Mouse (Mus musculus) forebrain, embryonic 14.5 days (tissue): ENCODE measurements around the gene Sema4d. TPM values are rescaled to one million over a fixed set of nuclear protein-coding genes. Genes with fewer than 3 reads are reported as not detected.

Experiments
- ATAC-seq: fragments of 200-750 bp; cut with Nextera tagmentation; 2 replicates; pipeline ENCODE4 v1.8.0; 2017; ENCODE audit warnings: mild to moderate bottlenecking, moderate library complexity
- DNase-seq: peaks from one replicate; pipeline ENCODE4 v3.0.0-alpha.2; 2015; ENCODE audit warnings: low spot score
- H3K27ac ChIP-seq: fragments of 300-500 bp; sonication (generic); 2 replicates; pipeline ENCODE4 v1.5.1; 2014; ENCODE audit warnings: low read depth, mild to moderate bottlenecking, control low read depth, low read length, moderate library complexity
- H3K27me3 ChIP-seq: fragments of 300-500 bp; sonication (generic); replicated peaks from 2 replicates; pipeline ENCODE4 v1.6.1; 2014; ENCODE audit warnings: low read length, control low read depth, mixed read lengths; ENCODE audit not compliant: control insufficient read depth, insufficient read depth
- H3K36me3 ChIP-seq: fragments of 300-500 bp; sonication (generic); 2 replicates; pipeline ENCODE4 v1.6.1; 2014; ENCODE audit warnings: low read length, control low read depth; ENCODE audit not compliant: control insufficient read depth, insufficient read depth
- H3K4me1 ChIP-seq: fragments of 300-500 bp; sonication (generic); 2 replicates; pipeline ENCODE4 v1.6.1; 2014; ENCODE audit warnings: antibody characterized with exemption, low read length, control low read depth; ENCODE audit not compliant: control insufficient read depth, insufficient read depth
- H3K4me2 ChIP-seq: fragments of 300-500 bp; sonication (generic); 2 replicates; pipeline ENCODE4 v1.6.1; 2014; ENCODE audit warnings: mild to moderate bottlenecking, control low read depth, low read length
- H3K4me3 ChIP-seq: fragments of 300-500 bp; sonication (generic); 2 replicates; pipeline ENCODE4 v1.5.1; 2014; ENCODE audit warnings: low read depth, low read length, control low read depth
- H3K9ac ChIP-seq: fragments of 300-500 bp; sonication (generic); 2 replicates; pipeline ENCODE4 v1.6.1; 2014; ENCODE audit warnings: mild to moderate bottlenecking, low read length, control low read depth, moderate library complexity
- H3K9me3 ChIP-seq: fragments of 300-500 bp; sonication (generic); replicated peaks from 2 replicates; pipeline ENCODE4 v1.6.1; 2016; ENCODE audit warnings: low read length, control low read depth, mixed read lengths; ENCODE audit not compliant: control insufficient read depth
- WGBS: fragments of 180-500 bp; shearing (Covaris S2); extraction: QIAGEN DNeasy Blood & Tissue Kit; methylation state at CpG from one replicate; pipeline ENCODE4 v1.1.7; 2014; 5-methylcytosine and 5-hydroxymethylcytosine counted together
- polyA plus RNA-seq: library from polyadenylated mRNA; unstranded; fragments of >200 nt; fragmentation: Nextera tagmentation; extraction: Ambion mirVana; gene quantifications from 2 replicates; pipeline ENCODE4 v1.2.1, GENCODE M21; 2014

Sema4d gene
- polyA plus RNA-seq, 1 experiment from 2014 or later, result 12.7 TPM

DNA sequence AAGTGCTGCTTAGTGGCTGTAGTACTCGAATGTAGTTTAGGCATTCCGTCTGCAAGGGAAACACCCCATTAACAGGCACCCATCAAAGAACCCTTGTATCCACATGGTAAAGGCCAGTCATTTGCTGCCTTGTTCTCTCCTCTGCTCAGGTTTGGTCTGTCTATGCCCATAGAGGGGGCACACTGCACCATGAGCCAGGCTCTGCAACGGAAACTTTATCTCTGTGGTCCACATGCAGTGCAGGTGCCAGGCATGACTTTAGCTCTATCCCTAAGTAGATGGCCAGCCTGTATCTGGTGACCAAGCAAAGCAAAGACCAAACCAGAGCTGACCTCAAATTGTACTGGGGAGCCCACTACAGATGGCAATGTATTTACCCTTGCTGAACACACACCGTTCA lies 73.0 kb downstream of the Sema4d start:
- H3K4me3 ChIP-seq, result no peak overlapping the region
- 98% methylated on average over 4 of the region's 4 CpGs for WGBS
- no peaks in the 10 kb centered on the region for H3K9me3 ChIP-seq
- H3K4me1 ChIP-seq, result no peaks in the 10 kb centered on the region
- H3K4me2 ChIP-seq, result no peak overlapping the region
- ATAC-seq, result no peak
- no peak overlapping the region for H3K27ac ChIP-seq
- no peaks in the 10 kb centered on the region for H3K27me3 ChIP-seq
- H3K9ac ChIP-seq, result no peak overlapping the region
- DNase-seq, result no peak
- 0 out of 2 replicates have a peak, but pooled peaks cover 3% of the 10 kb centered on the region for H3K36me3 ChIP-seq

- ATAC-seq, result no peak
- WGBS, result 83% methylated on average over 3 of the region's 3 CpGs
Observed at GRCm38 (mm10) chr13:51719256-51719655, 74.3 kb downstream of the Sema4d start.

DNA sequence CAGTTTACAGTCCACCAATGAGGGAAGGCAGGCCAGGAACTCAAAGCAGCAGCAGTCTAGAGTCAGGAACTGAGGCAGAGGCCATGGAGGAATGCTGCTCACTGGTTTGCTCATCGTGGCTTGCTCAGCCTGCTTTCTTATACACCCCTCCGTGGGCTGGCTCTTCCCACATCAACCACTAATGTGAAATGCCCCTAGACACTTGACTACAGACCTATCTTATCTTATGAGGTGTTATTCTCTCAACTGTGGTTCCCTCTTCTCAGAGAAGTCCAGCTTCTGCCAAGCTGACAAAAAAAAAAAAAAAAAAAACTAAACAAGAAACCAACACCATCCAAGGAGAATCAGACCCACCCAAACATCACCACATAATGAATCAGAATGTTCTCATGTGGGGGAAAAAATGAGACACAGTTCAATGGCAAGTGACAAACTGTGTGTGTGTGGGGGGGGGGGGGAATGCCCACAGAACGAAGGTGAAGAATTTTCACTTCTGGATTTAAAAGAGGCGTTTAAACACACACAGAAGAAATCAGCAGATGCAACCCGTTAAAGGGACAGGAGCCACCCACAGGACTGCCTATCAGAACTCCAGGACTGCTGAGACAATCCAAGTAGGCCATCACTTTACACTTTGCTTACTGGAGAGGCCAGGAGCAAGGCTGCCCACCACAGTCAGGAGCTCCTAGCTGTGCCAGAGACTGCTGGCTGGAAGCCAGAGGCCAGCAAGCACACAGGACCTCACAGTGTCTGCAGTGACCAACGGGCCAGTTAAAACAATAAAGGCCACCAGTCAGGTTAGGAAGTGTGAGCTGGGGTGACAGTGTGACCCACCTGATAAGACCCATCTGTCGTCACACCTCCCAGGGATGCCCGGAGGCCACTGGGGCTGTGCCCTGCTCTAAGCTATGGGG lies 76.9 kb downstream of the Sema4d start:
- ATAC-seq, result no peak
- 87% methylated on average over 8 of the region's 8 CpGs for WGBS
- Histone ChIP-seq H3K27me3 (no peaks in the 10 kb centered on the region), H3K27ac (no peak overlapping the region), H3K4me1 (no peaks in the 10 kb centered on the region), H3K4me3 (no peak overlapping the region), H3K4me2 (no peak overlapping the region), H3K9ac (no peak overlapping the region), H3K9me3 (no peaks in the 10 kb centered on the region), H3K36me3 (peaks cover 9% of the 10 kb centered on the region; the same call in 1 of the 2 replicates)
- no peak for DNase-seq

More at GRCm38 (mm10) chr13:51719256-51719655, 74.3 kb downstream of the Sema4d start:
- Histone ChIP-seq H3K36me3 (0 out of 2 replicates have a peak, but pooled peaks cover 3% of the 10 kb centered on the region), H3K4me2 (no peak overlapping the region), H3K27ac (no peak overlapping the region), H3K27me3 (no peaks in the 10 kb centered on the region), H3K4me1 (no peaks in the 10 kb centered on the region), H3K9ac (no peak overlapping the region), H3K9me3 (no peaks in the 10 kb centered on the region), H3K4me3 (no peak overlapping the region)
- no peak for DNase-seq

DNA sequence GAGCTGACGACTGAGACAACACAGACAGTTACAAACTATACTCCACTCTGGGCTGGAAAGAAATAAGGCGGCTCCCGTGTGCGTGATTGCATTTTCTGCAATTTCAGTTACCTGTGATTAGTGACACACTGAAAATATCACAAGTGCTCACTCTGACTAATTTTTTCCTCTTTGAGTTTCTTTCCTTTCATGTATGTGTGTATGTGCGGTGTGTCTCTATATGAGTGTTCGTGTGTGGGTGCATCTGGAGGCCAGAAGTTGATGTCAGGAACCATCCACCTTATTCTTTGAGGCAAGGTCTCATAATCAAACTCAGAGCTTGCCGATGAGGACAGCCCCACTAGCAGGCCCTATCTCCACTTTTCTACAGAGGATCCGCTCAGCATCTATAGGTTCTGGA lies 81.5 kb downstream of the Sema4d start:
- no peak overlapping the region for H3K9ac ChIP-seq
- no peak overlapping the region for H3K4me3 ChIP-seq
- no peak for DNase-seq
- no peaks in the 10 kb centered on the region for H3K9me3 ChIP-seq
- H3K27ac ChIP-seq, result no peak overlapping the region
- no peaks in the 10 kb centered on the region for H3K4me1 ChIP-seq
- WGBS, result 97% methylated on average over 8 of the region's 8 CpGs
- H3K36me3 ChIP-seq, result peaks cover 17% of the 10 kb centered on the region
- H3K4me2 ChIP-seq, result no peak overlapping the region
- ATAC-seq, result no peak
- no peaks in the 10 kb centered on the region for H3K27me3 ChIP-seq

- Histone ChIP-seq H3K27ac (no peak overlapping the region), H3K4me2 (no peak overlapping the region), H3K4me3 (no peak overlapping the region), H3K36me3 (peaks cover 17% of the 10 kb centered on the region), H3K9me3 (no peaks in the 10 kb centered on the region), H3K4me1 (no peaks in the 10 kb centered on the region), H3K27me3 (no peaks in the 10 kb centered on the region), H3K9ac (no peak overlapping the region)
- ATAC-seq, result no peak
- 91% methylated on average over 7 of the region's 7 CpGs for WGBS
- DNase-seq, result no peak
Observed at GRCm38 (mm10) chr13:51710738-51711137, 82.8 kb downstream of the Sema4d start.

DNA sequence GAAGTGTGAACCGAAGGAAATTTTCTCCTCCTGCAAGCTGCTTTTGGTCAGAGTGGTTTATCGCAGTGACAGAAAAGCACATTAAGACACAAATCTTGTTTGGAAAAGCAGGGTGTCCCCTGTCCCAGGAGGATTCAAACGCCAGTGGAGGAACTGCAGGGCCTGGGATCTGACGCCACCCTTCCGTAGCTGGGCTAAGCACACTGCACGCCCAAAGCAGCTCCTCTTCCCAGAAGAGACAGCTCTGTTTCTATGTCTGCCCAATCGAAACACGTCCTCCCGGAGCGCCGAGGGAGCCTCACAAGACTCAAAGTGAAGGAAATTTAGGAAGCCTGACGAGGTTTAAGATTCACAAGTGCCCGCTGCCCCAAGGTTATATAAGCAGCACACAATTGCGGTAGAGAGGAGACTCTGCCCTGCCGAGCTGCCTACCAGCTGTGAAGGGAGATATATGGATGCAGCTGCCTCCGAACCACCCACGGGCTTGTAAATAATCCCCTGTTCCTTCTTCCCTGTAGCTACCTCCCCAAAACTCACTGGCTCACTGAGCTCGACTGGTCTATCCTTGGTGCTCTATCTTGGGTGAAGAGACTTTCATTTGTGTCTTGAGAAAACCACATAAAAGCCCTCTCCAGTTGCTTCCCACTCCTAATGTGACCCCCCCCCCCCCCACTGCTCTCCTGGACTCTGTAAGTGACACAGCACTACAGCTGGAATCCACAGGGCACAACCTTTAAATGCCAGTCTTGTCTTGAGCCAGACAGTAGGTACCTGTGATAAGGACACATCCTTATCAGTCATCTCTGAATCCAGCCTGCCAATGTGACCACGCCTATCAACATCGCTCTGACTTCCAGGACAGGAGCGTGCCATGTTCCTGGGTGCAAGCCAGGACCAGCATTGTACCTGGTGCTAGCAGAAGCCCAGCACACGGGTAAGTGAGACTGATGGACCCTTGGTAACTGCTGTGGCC lies 87.4 kb downstream of the Sema4d start:
- H3K27ac ChIP-seq, result no peak overlapping the region
- no peaks in the 10 kb centered on the region for H3K9me3 ChIP-seq
- WGBS, result 81% methylated on average over 22 of the region's 22 CpGs
- H3K27me3 ChIP-seq, result no peaks in the 10 kb centered on the region
- no peak overlapping the region for H3K4me3 ChIP-seq
- H3K4me2 ChIP-seq, result no peak overlapping the region
- DNase-seq, result no peak
- H3K4me1 ChIP-seq, result no peaks in the 10 kb centered on the region
- peaks cover 31% of the 10 kb centered on the region for H3K36me3 ChIP-seq
- no peak for ATAC-seq
- H3K9ac ChIP-seq, result no peak overlapping the region

DNA sequence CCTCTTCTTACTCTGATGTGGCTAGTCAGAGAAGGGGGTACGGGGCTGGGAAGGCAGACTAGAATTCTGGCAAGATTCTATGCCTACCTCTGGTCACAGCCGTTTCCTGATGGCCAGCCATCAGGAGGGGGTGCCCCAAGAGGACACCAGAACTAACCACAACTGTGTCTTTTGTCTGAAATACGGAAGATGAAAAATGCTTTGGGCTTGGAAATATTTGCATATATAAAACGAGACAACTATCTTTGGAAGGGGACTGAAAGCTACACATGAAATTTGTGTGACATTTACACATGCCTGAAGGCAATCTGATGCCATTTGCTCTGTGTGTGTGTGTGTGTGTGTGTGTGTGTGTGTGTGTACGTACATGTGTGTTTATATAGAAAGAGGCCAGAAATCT lies 89.7 kb downstream of the Sema4d start:
- Histone ChIP-seq H3K4me1 (no peaks in the 10 kb centered on the region), H3K36me3 (peaks cover 32% of the 10 kb centered on the region), H3K27me3 (no peaks in the 10 kb centered on the region), H3K27ac (no peak overlapping the region), H3K9me3 (no peaks in the 10 kb centered on the region), H3K4me3 (no peak overlapping the region), H3K9ac (no peak overlapping the region), H3K4me2 (no peak overlapping the region)
- 92% methylated on average over 5 of the region's 5 CpGs for WGBS
- DNase-seq (no peak), ATAC-seq (no peak)

DNA sequence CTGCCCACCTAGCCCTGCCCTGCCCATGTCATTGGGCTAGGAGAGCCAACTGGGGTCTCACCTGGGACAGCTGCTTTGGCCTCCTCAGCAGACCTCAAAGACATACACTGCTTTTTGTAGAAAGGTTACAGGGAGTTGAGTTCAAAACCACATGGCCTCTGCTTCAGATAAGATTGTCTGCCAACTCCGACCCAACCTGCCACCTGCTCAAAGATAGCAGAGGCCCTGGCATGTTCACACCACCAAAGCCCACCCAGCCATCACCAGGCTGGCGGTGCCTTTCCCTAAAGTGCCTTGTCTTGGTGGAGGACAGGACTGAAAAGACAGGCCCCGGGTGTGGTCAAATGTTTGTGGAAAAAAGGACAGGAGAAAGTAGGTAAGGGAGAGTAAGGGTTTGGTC lies 95.2 kb downstream of the Sema4d start:
- H3K9ac ChIP-seq, result no peak overlapping the region
- no peak for ATAC-seq
- WGBS, result 92% methylated on average over 3 of the region's 3 CpGs
- peaks cover 22% of the 10 kb centered on the region for H3K36me3 ChIP-seq
- H3K4me3 ChIP-seq, result no peak overlapping the region
- no peaks in the 10 kb centered on the region for H3K9me3 ChIP-seq
- H3K27ac ChIP-seq, result no peak overlapping the region
- no peak overlapping the region for H3K4me2 ChIP-seq
- H3K4me1 ChIP-seq, result no peaks in the 10 kb centered on the region
- H3K27me3 ChIP-seq, result no peaks in the 10 kb centered on the region
- no peak for DNase-seq
